In genomic region chr7:34168470-34169251, GRCm38 (mm10) we compare ENCODE assay signal across 8 mouse cellular contexts. TPM values are rescaled to one million over a fixed set of nuclear protein-coding genes. Genes with fewer than 3 reads are reported as not detected.
DNase-seq lines count a peak whose midpoint lies in the region; ATAC-seq and TF ChIP-seq lines count a peak whose summit lies in the region.

No protein-coding gene starts in this region.

- intact Hi-C loops in heart, postnatal 25 days (cut with DNase I), result no loop called here

- no peaks in the 10 kb centered on the region for H3K27me3 ChIP-seq in ES-Bruce4 (ENCODE audit: control insufficient read depth, insufficient read depth, low read length, poor library complexity, severe bottlenecking)
- no peaks in the 10 kb centered on the region for H3K27me3 ChIP-seq in forebrain, embryonic 14.5 days (replicated peaks; ENCODE audit: control insufficient read depth, insufficient read depth, low read length)

- peak overlapping the region; percentile 80 for H3K4me2 ChIP-seq in forebrain, embryonic 14.5 days (ENCODE audit: low read length)

- H3K36me3 ChIP-seq in ES-Bruce4 (ENCODE audit: control insufficient read depth, insufficient read depth, low read length, poor library complexity, severe bottlenecking), result peaks cover 14% of the 10 kb centered on the region
- peaks cover 16% of the 10 kb centered on the region for H3K36me3 ChIP-seq in forebrain, embryonic 14.5 days (ENCODE audit: control insufficient read depth, insufficient read depth, low read length)

- H3K9me3 ChIP-seq in ES-Bruce4 (replicated peaks; ENCODE audit: control insufficient read depth, insufficient read depth, low read length, poor library complexity, severe bottlenecking), result no peaks in the 10 kb centered on the region
- no peaks in the 10 kb centered on the region for H3K9me3 ChIP-seq in forebrain, embryonic 14.5 days (replicated peaks; ENCODE audit: control insufficient read depth, low read length)

- DNase-seq in forebrain, embryonic 14.5 days (ENCODE audit: low spot score), result peak; percentile 93
- DNase-seq in heart, postnatal 25 days (ENCODE audit: low spot score), result peak; percentile 86
- DNase-seq in layer of hippocampus, adult 18-20 months (ENCODE audit: low spot score in 2 of 2), result peak; percentile 85 to 96
- DNase-seq in lung, adult 2 months, result peak; percentile 94
- peak; percentile 78 to 80 for DNase-seq in thymus, adult 18-20 months

- 9% methylated on average over 30 of the region's 30 CpGs for WGBS in forebrain, embryonic 14.5 days
- 10% methylated on average over 30 of the region's 30 CpGs for WGBS in lung, adult 2 months

- peak; percentile 80; the same call in 1 of the 2 replicates for TF ChIP-seq EP300 in ES-Bruce4 (IDR thresholded peaks at IDR 0.05; ENCODE audit: insufficient read depth, low read depth, low read length)

- H3K9ac ChIP-seq in ES-Bruce4 (ENCODE audit: low read depth, poor library complexity, severe bottlenecking), result peak overlapping the region; percentile 96
- H3K9ac ChIP-seq in forebrain, embryonic 14.5 days (ENCODE audit: low read length), result peak overlapping the region; percentile 95

- peak overlapping the region; percentile 97 for H3K27ac ChIP-seq in ES-Bruce4 (ENCODE audit: insufficient read depth, low read length)
- peak overlapping the region; percentile 75 for H3K27ac ChIP-seq in forebrain, embryonic 14.5 days (ENCODE audit: low read depth, low read length)

- peak overlapping the region; percentile 99 for H3K4me3 ChIP-seq in ES-Bruce4 (ENCODE audit: low read depth, low read length)
- H3K4me3 ChIP-seq in forebrain, embryonic 14.5 days (ENCODE audit: low read depth, low read length), result peak overlapping the region; percentile 95
- peak overlapping the region; percentile 91 for H3K4me3 ChIP-seq in lung, adult 2 months (replicated peaks; ENCODE audit: extremely low read depth, low read depth, low read length)

- H3K4me1 ChIP-seq in ES-Bruce4 (ENCODE audit: control insufficient read depth, insufficient read depth, low read length), result no peaks in the 10 kb centered on the region
- H3K4me1 ChIP-seq in forebrain, embryonic 14.5 days (ENCODE audit: control insufficient read depth, insufficient read depth, low read length), result no peaks in the 10 kb centered on the region
- peaks cover 8% of the 10 kb centered on the region for H3K4me1 ChIP-seq in lung, adult 2 months (ENCODE audit: control insufficient read depth, insufficient read depth, low read length)

- peak; percentile 81 for TF ChIP-seq POLR2A in ES-Bruce4 (IDR thresholded peaks at IDR 0.05; ENCODE audit: insufficient read depth, low read length)
- peak; percentile 79 for TF ChIP-seq POLR2A in lung, adult 2 months (IDR thresholded peaks at IDR 0.05; ENCODE audit: borderline replicate concordance, extremely low read depth, low read depth, low read length)

- peak; percentile 97 for ATAC-seq in cerebellum, adult (ENCODE audit: insufficient number of reproducible peaks, low FRiP score, low TSS enrichment)
- peak; percentile 97 for ATAC-seq in forebrain, embryonic 14.5 days
- ATAC-seq in neutrophil, adult 5-6 weeks (ENCODE audit: extremely low read depth, insufficient number of reproducible peaks, low FRiP score, poor library complexity, severe bottlenecking), result peak; percentile 93

- no peak for TF ChIP-seq CTCF in ES-Bruce4 (IDR thresholded peaks at IDR 0.05; ENCODE audit: low read depth, low read length)
- TF ChIP-seq CTCF in lung, adult 2 months (IDR thresholded peaks at IDR 0.05; ENCODE audit: insufficient read depth, low read length), result no peak

RNA-seq across cellular contexts. Expression of gene Uba2, which starts 0.7 kb away (rescaled TPM):
- polyA plus RNA-seq in ES-Bruce4 (2011; ENCODE audit: insufficient read depth, insufficient read length, low read depth, missing spikeins), result 220 and 223 TPM in 2 replicates
- polyA plus RNA-seq in forebrain, embryonic 14.5 days (2014; fragmentation: Nextera tagmentation; extraction: Ambion mirVana), result 199 and 213 TPM in 2 replicates
- 10 to 100 TPM; 29.4 to 31.4 TPM for total RNA-seq in heart, postnatal 25 days (2021)
- 10 to 100 TPM; 87.2 TPM for total RNA-seq in layer of hippocampus, adult 18-20 months (2021)
- 23.9 and 42.1 TPM in 2 replicates for polyA plus RNA-seq in lung, adult 2 months (2012; rRNA removed)
- total RNA-seq in neutrophil, adult 5-6 weeks (2017), result 98.2 and 102 TPM in 2 replicates

RNA-seq across cellular contexts. Expression of gene Pdcd2l, which starts 27.8 kb away (rescaled TPM):
- polyA plus RNA-seq in ES-Bruce4 (2011; ENCODE audit: insufficient read depth, insufficient read length, low read depth, missing spikeins), result 37.5 and 38.0 TPM in 2 replicates
- 79.4 and 84.3 TPM in 2 replicates for polyA plus RNA-seq in forebrain, embryonic 14.5 days (2014; fragmentation: Nextera tagmentation; extraction: Ambion mirVana)
- total RNA-seq in heart, postnatal 25 days (2021), result 10 to 100 TPM; 17.0 to 19.7 TPM
- total RNA-seq in layer of hippocampus, adult 18-20 months (2021), result 10 to 100 TPM; 22.4 to 24.5 TPM
- 19.1 and 23.7 TPM in 2 replicates for polyA plus RNA-seq in lung, adult 2 months (2012; rRNA removed)
- 35.7 and 36.0 TPM in 2 replicates for total RNA-seq in neutrophil, adult 5-6 weeks (2017)

RNA-seq across cellular contexts. Expression of gene Wtip, which starts 35.6 kb away (rescaled TPM):
- polyA plus RNA-seq in ES-Bruce4 (2011; ENCODE audit: insufficient read depth, insufficient read length, low read depth, missing spikeins), result 43.3 and 55.5 TPM in 2 replicates
- 3.3 and 4.2 TPM in 2 replicates for polyA plus RNA-seq in forebrain, embryonic 14.5 days (2014; fragmentation: Nextera tagmentation; extraction: Ambion mirVana)
- total RNA-seq in heart, postnatal 25 days (2021), result 10 to 100 TPM; 10.5 to 11.0 TPM
- 10 to 100 TPM in 1 of 2 experiments, 1 to 10 TPM in 1; 9.5 to 11.6 TPM for total RNA-seq in layer of hippocampus, adult 18-20 months (2021)
- polyA plus RNA-seq in lung, adult 2 months (2012; rRNA removed), result 41.1 and 41.2 TPM in 2 replicates
- total RNA-seq in neutrophil, adult 5-6 weeks (2017), result not detected in 2 replicates

Comparison
In these comparisons a context has a peak if more than half of its experiments do, and no peak if none do; other contexts are left out.
1. Peak in every context shown above with its lines: DNase-seq, ATAC-seq, H3K4me3 ChIP-seq and H3K27ac ChIP-seq.
2. RNA of gene Wtip, which starts 35.6 kb away (total RNA-seq): 9.5 to 11.6 TPM in layer of hippocampus, adult 18-20 months and 10.5 to 11.0 TPM in heart, postnatal 25 days; not detected in neutrophil, adult 5-6 weeks; every median in the first group is over 10 times any median in the second.